Comparison of ENCODE assay signal across 19 mouse cellular contexts in genomic region chr3:149357121-149357520, GRCm38 (mm10).
"Had no signal": no experiment of that assay in that cellular context is flagged by ENCODE, and none has a peak within 500 bp of the region (broad histone marks: within the 10 kb centered on the region; RNA-seq: fewer than 3 reads in every experiment).

No protein-coding gene starts in this region.

- ATAC-seq: liver, postnatal 0 days; lung, postnatal 0 days; midbrain, embryonic 16.5 days had no signal

- H3K27ac ChIP-seq: liver, embryonic 15.5 days; macrophage; neural tube, embryonic 12.5 days; stomach, embryonic 15.5 days; stomach, postnatal 0 days had no signal

- H3K4me3 ChIP-seq: liver, embryonic 15.5 days; lung, embryonic 15.5 days; megakaryocyte, embryonic 14.5 days; midbrain, embryonic 13.5 days; neural tube, embryonic 12.5 days; stomach, embryonic 15.5 days had no signal

- H3K4me1 ChIP-seq: liver, embryonic 15.5 days; megakaryocyte, embryonic 14.5 days had no signal

- H3K9me3 ChIP-seq: liver, embryonic 15.5 days; lung, embryonic 15.5 days; midbrain, embryonic 13.5 days; neural tube, embryonic 12.5 days; stomach, embryonic 15.5 days had no signal

- H3K9ac ChIP-seq: liver, embryonic 15.5 days; liver, postnatal 0 days; lung, embryonic 15.5 days; midbrain, embryonic 13.5 days; neural tube, embryonic 12.5 days; stomach, embryonic 15.5 days had no signal

- H3K27me3 ChIP-seq: liver, embryonic 15.5 days; lung, embryonic 15.5 days; megakaryocyte, embryonic 14.5 days; neural tube, embryonic 12.5 days; stomach, embryonic 15.5 days had no signal

- H3K4me2 ChIP-seq: liver, embryonic 15.5 days; midbrain, embryonic 11.5 days; neural tube, embryonic 12.5 days; stomach, embryonic 15.5 days had no signal

- DNase-seq: liver, postnatal 0 days; lung, adult 2 months; lung, postnatal 14 days; lung, postnatal 36 days; right cerebral cortex, postnatal 14 days; thymus, adult 2 months; thymus, postnatal 25 days; thymus, postnatal 4 days had no signal

- H3K36me3 ChIP-seq: liver, embryonic 15.5 days; lung, embryonic 15.5 days; midbrain, embryonic 13.5 days; neural tube, embryonic 12.5 days; stomach, embryonic 15.5 days had no signal
